Mouse (Mus musculus): Measurements from ENCODE around the gene H2-K1. TPM values are rescaled to one million over a fixed set of nuclear protein-coding genes. Genes with fewer than 3 reads are reported as not detected.

H2-K1 gene
- polyA plus RNA-seq, 1 experiment from 2014 or later, result 130 TPM

DNA sequence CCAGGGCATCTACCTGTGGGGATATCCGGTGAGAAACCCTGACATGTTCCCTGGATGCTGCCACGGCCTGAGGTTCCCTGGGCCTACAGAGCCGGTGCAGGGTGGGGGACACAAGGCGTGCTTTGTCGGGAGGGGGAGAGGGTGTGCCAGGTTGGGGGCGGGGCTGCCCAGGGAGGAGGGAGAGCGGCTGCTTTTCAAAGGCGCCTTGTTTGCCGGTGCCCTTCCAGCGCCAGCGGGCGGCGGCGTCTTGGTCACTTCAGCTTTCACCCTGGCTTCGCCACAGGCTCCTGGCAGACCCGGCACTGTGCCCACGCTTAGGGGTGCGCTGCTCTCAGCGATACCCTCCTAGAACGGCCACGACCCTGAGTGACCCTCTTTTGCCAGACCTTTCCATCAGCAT is 38.3 kb upstream of the H2-K1 start:
- Histone ChIP-seq H3K4me3 (ENCODE audit: low read depth, low read length) (no peak overlapping the region; the same call in 1 of the 2 replicates), H3K4me1 (replicated peaks; ENCODE audit: control insufficient read depth, insufficient read depth) (0 out of 2 replicates have a peak, but pooled peaks cover 2% of the 10 kb centered on the region), H3K27ac (replicated peaks) (no peak overlapping the region), H3K9ac (ENCODE audit: low read length) (no peak overlapping the region), H3K4me2 (replicated peaks; ENCODE audit: low read depth) (peak overlapping the region; percentile 49), H3K27me3 (ENCODE audit: control insufficient read depth, insufficient read depth, low read length) (no peaks in the 10 kb centered on the region), H3K9me3 (ENCODE audit: control insufficient read depth, low read length) (no peaks in the 10 kb centered on the region), H3K36me3 (ENCODE audit: control insufficient read depth, insufficient read depth, low read length) (peaks cover 17% of the 10 kb centered on the region)
- DNase-seq (ENCODE audit: low spot score) (peak; percentile 70), ATAC-seq (ENCODE audit: low FRiP score, low TSS enrichment) (no peak; the same call in 1 of the 2 replicates)
- WGBS, result 16% methylated on average over 20 of the region's 21 CpGs
- no peak for TF ChIP-seq EP300 (optimal IDR thresholded peaks at IDR 0.05)
- TF ChIP-seq CTCF (IDR thresholded peaks at IDR 0.05; ENCODE audit: low read depth), result no peak

DNA sequence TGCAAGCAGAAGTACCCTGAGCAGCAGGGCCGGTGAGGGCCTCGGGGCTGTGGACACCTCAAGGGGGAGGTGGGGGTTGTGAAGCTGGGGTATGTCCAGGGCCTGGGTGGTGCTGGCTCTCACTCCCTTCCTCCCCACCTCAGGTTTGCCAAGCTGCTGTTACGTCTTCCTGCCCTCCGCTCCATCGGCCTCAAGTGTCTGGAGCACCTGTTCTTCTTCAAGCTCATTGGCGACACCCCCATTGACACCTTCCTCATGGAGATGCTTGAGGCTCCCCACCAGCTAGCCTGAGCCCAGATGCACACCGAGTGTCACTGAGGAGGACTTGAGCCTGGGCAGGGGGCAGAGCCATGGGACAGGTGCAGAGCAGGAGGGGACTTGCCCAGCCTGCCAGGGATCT is 37.1 kb upstream of the H2-K1 start:
- ATAC-seq (ENCODE audit: low FRiP score, low TSS enrichment) (no peak), DNase-seq (ENCODE audit: low spot score) (no peak)
- Histone ChIP-seq H3K9ac (ENCODE audit: low read length) (no peak overlapping the region), H3K4me2 (replicated peaks; ENCODE audit: low read depth) (no peak overlapping the region), H3K27me3 (ENCODE audit: control insufficient read depth, insufficient read depth, low read length) (no peaks in the 10 kb centered on the region), H3K4me3 (ENCODE audit: low read depth, low read length) (no peak overlapping the region), H3K36me3 (ENCODE audit: control insufficient read depth, insufficient read depth, low read length) (peaks cover 17% of the 10 kb centered on the region), H3K9me3 (ENCODE audit: control insufficient read depth, low read length) (no peaks in the 10 kb centered on the region), H3K4me1 (replicated peaks; ENCODE audit: control insufficient read depth, insufficient read depth) (peaks cover 2% of the 10 kb centered on the region; the same call in 1 of the 2 replicates), H3K27ac (replicated peaks) (no peak overlapping the region)
- 84% methylated on average over 7 of the region's 7 CpGs for WGBS
- TF ChIP-seq CTCF (IDR thresholded peaks at IDR 0.05; ENCODE audit: low read depth), result no peak
- no peak for TF ChIP-seq EP300 (optimal IDR thresholded peaks at IDR 0.05)

- 80% methylated on average over 10 of the region's 10 CpGs for WGBS
- Histone ChIP-seq H3K27ac (replicated peaks) (no peak overlapping the region), H3K36me3 (ENCODE audit: control insufficient read depth, insufficient read depth, low read length) (peaks cover 17% of the 10 kb centered on the region), H3K9me3 (ENCODE audit: control insufficient read depth, low read length) (no peaks in the 10 kb centered on the region), H3K27me3 (ENCODE audit: control insufficient read depth, insufficient read depth, low read length) (no peaks in the 10 kb centered on the region), H3K9ac (ENCODE audit: low read length) (no peak overlapping the region), H3K4me3 (ENCODE audit: low read depth, low read length) (no peak overlapping the region), H3K4me2 (replicated peaks; ENCODE audit: low read depth) (no peak overlapping the region), H3K4me1 (replicated peaks; ENCODE audit: control insufficient read depth, insufficient read depth) (peaks cover 2% of the 10 kb centered on the region; the same call in 1 of the 2 replicates)
- ATAC-seq (ENCODE audit: low FRiP score, low TSS enrichment) (no peak), DNase-seq (ENCODE audit: low spot score) (no peak)
- TF ChIP-seq CTCF (IDR thresholded peaks at IDR 0.05; ENCODE audit: low read depth), result no peak
- no peak for TF ChIP-seq EP300 (optimal IDR thresholded peaks at IDR 0.05)
These were observed 36.5 kb upstream of the H2-K1 start for GRCm38 (mm10) chr17:34036647-34037046.

DNA sequence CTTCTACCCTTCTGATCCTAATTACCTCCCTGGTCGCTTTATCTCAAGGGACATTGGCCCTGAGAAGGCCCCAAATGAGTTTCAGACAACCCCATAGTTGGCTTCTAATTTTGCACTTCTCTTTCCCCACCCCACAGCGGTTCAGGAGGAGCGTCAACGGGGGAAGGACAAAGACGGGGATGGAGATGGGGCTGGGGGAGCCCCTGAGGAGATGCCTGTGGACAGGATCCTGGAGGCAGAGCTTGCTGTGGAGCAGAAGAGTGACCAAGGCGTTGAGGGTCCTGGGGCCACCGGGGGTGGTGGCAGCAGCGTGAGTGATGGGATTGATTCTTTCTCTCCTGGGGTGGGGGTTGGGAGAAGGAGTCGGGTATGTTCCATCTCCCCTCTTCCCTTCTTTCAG is 35.4 kb upstream of the H2-K1 start:
- H3K4me2 ChIP-seq (replicated peaks; ENCODE audit: low read depth), result no peak overlapping the region
- TF ChIP-seq CTCF (IDR thresholded peaks at IDR 0.05; ENCODE audit: low read depth), result no peak
- no peak for TF ChIP-seq EP300 (optimal IDR thresholded peaks at IDR 0.05)
- DNase-seq (ENCODE audit: low spot score) (no peak), ATAC-seq (ENCODE audit: low FRiP score, low TSS enrichment) (no peak)
- no peaks in the 10 kb centered on the region for H3K27me3 ChIP-seq (ENCODE audit: control insufficient read depth, insufficient read depth, low read length)
- H3K4me3 ChIP-seq (ENCODE audit: low read depth, low read length), result no peak overlapping the region
- peaks cover 17% of the 10 kb centered on the region for H3K36me3 ChIP-seq (ENCODE audit: control insufficient read depth, insufficient read depth, low read length)
- H3K9me3 ChIP-seq (ENCODE audit: control insufficient read depth, low read length), result no peaks in the 10 kb centered on the region
- WGBS, result 87% methylated on average over 9 of the region's 9 CpGs
- H3K27ac ChIP-seq (replicated peaks), result no peak overlapping the region
- peaks cover 2% of the 10 kb centered on the region; the same call in 1 of the 2 replicates for H3K4me1 ChIP-seq (replicated peaks; ENCODE audit: control insufficient read depth, insufficient read depth)
- H3K9ac ChIP-seq (ENCODE audit: low read length), result no peak overlapping the region

DNA sequence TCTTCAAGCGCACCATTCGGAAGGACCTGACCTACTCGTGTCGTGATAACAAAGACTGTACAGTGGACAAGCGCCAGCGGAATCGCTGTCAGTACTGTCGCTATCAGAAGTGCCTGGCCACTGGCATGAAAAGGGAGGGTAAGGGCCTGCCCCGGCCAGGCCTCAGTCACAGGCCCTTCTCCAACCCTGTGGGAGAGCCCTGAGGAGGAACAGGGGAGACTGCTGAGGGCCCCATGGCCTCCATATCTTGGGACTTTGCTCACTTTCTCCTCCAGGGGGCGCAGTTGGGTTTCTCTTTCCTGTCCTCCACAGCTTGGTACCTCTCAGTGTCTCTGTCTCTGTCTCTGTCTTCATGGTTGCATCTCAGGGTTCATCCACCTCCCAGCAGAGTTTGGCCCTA is 33.9 kb upstream of the H2-K1 start:
- Histone ChIP-seq H3K27ac (replicated peaks) (no peak overlapping the region), H3K9me3 (ENCODE audit: control insufficient read depth, low read length) (no peaks in the 10 kb centered on the region), H3K36me3 (ENCODE audit: control insufficient read depth, insufficient read depth, low read length) (peaks cover 26% of the 10 kb centered on the region), H3K27me3 (ENCODE audit: control insufficient read depth, insufficient read depth, low read length) (no peaks in the 10 kb centered on the region), H3K4me3 (ENCODE audit: low read depth, low read length) (no peak overlapping the region), H3K4me2 (replicated peaks; ENCODE audit: low read depth) (no peak overlapping the region), H3K9ac (ENCODE audit: low read length) (no peak overlapping the region), H3K4me1 (replicated peaks; ENCODE audit: control insufficient read depth, insufficient read depth) (peaks cover 4% of the 10 kb centered on the region)
- ATAC-seq (ENCODE audit: low FRiP score, low TSS enrichment) (no peak), DNase-seq (ENCODE audit: low spot score) (peak; percentile 71)
- 80% methylated on average over 10 of the region's 10 CpGs for WGBS
- TF ChIP-seq CTCF (IDR thresholded peaks at IDR 0.05; ENCODE audit: low read depth), result peak; percentile 79
- no peak for TF ChIP-seq EP300 (optimal IDR thresholded peaks at IDR 0.05)

DNA sequence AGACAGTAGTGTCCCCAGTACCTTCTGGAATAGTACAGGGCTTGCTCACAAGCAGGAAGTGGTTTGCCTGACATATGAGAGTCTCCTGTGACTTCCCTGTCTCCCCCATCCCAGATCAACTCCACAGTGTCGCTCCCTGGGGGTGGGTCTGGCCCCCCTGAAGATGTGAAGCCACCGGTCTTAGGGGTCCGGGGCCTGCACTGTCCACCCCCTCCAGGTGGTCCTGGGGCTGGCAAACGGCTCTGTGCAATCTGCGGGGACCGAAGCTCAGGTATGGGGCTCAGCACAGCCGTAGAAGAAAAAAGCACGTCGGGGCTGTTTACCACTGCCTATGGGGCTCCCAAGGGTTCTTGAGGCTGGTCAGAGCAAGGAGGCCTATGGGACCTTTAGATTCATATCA is 33.3 kb upstream of the H2-K1 start:
- no peak overlapping the region for H3K9ac ChIP-seq (ENCODE audit: low read length)
- WGBS, result 91% methylated on average over 9 of the region's 9 CpGs
- no peak for TF ChIP-seq CTCF (IDR thresholded peaks at IDR 0.05; ENCODE audit: low read depth)
- no peak for TF ChIP-seq EP300 (optimal IDR thresholded peaks at IDR 0.05)
- H3K4me2 ChIP-seq (replicated peaks; ENCODE audit: low read depth), result no peak overlapping the region
- H3K36me3 ChIP-seq (ENCODE audit: control insufficient read depth, insufficient read depth, low read length), result peaks cover 32% of the 10 kb centered on the region
- no peaks in the 10 kb centered on the region for H3K27me3 ChIP-seq (ENCODE audit: control insufficient read depth, insufficient read depth, low read length)
- peaks cover 3% of the 10 kb centered on the region for H3K4me1 ChIP-seq (replicated peaks; ENCODE audit: control insufficient read depth, insufficient read depth)
- no peak overlapping the region; the same call in 1 of the 2 replicates for H3K27ac ChIP-seq (replicated peaks)
- no peaks in the 10 kb centered on the region for H3K9me3 ChIP-seq (ENCODE audit: control insufficient read depth, low read length)
- ATAC-seq (ENCODE audit: low FRiP score, low TSS enrichment) (no peak), DNase-seq (ENCODE audit: low spot score) (no peak)
- no peak overlapping the region for H3K4me3 ChIP-seq (ENCODE audit: low read depth, low read length)
